Comparison of ENCODE assay signal across 8 mouse cellular contexts in the genomic region with DNA sequence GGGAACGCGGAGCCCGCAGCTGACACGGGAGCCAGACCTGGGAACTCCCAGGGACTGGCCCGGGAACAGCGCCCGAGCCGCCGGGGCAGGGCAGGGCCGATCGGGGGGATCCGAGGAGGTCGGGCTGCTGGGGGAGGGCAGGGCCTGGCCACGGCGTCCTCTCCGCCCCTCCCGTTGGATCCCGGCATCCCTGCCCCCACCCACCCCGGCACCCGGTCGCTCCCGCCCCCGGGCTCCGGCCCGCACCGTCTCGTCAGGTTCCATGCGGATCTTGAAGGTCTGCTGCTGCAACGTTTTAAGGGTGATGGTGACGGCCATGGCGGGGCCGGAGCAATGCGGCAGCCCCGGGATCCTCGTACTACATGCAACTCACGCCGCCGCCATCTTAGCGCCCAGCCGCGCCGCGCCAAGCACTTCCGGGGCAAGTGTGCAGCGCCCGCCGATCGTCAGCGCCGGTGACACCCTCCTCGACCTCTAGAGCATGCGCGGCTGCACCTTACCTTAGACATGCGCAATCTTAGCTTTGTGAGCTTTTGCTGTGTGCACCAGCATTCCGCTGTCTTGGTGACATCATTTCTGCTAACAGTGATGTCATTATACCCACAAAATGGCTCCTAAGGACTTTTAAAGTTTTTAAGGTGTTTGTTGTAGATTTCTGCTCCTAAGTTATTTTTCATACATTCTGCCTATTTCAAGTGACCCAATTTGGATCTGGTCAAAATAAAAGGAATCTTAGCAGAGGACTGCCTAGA. TPM values are rescaled to one million over a fixed set of nuclear protein-coding genes. Genes with fewer than 3 reads are reported as not detected.
DNase-seq lines count a peak whose midpoint lies in the region; ATAC-seq and TF ChIP-seq lines count a peak whose summit lies in the region.

A gene (minus strand): TSS at position 418 of the 752 bp plus-strand sequence.

- H3K4me3 ChIP-seq in bone marrow, adult 2 months (replicated peaks; ENCODE audit: control insufficient read depth, low read depth, low read length), result peak within 1 kb of the TSS; percentile 85
- H3K4me3 ChIP-seq in embryonic facial prominence, embryonic 15.5 days (replicated peaks), result peak within 1 kb of the TSS; percentile 86
- peak within 1 kb of the TSS; percentile 83 for H3K4me3 ChIP-seq in limb, embryonic 14.5 days (replicated peaks; ENCODE audit: low read length)
- peak within 1 kb of the TSS; percentile 79 for H3K4me3 ChIP-seq in midbrain, postnatal 0 days (ENCODE audit: low read depth, low read length)

- H3K36me3 ChIP-seq in embryonic facial prominence, embryonic 15.5 days, result peaks cover 75% of the 10 kb centered on the region
- H3K36me3 ChIP-seq in limb, embryonic 14.5 days (ENCODE audit: control insufficient read depth, insufficient read depth, low read length), result peaks cover 81% of the 10 kb centered on the region
- H3K36me3 ChIP-seq in midbrain, postnatal 0 days (ENCODE audit: insufficient read depth, low read length), result peaks cover 66% of the 10 kb centered on the region

- H3K27me3 ChIP-seq in embryonic facial prominence, embryonic 15.5 days, result no peaks in the 10 kb centered on the region
- no peaks in the 10 kb centered on the region for H3K27me3 ChIP-seq in limb, embryonic 14.5 days (ENCODE audit: control insufficient read depth, insufficient read depth, low read length)
- H3K27me3 ChIP-seq in midbrain, postnatal 0 days (ENCODE audit: insufficient read depth, low read length), result no peaks in the 10 kb centered on the region

- TF ChIP-seq POLR2A in bone marrow, adult 2 months (IDR thresholded peaks at IDR 0.05; ENCODE audit: borderline replicate concordance, control insufficient read depth, low read depth, low read length), result peak; percentile 92; the same call in 1 of the 2 replicates
- peak; percentile 87; the same call in 1 of the 2 replicates for TF ChIP-seq POLR2A in limb, embryonic 14.5 days (IDR thresholded peaks at IDR 0.05; ENCODE audit: borderline replicate concordance, extremely low read depth, insufficient read depth, insufficient read length)

- H3K9me3 ChIP-seq in embryonic facial prominence, embryonic 15.5 days (replicated peaks), result no peaks in the 10 kb centered on the region
- H3K9me3 ChIP-seq in limb, embryonic 14.5 days (ENCODE audit: control insufficient read depth, low read length), result no peaks in the 10 kb centered on the region
- H3K9me3 ChIP-seq in midbrain, postnatal 0 days (ENCODE audit: low read length), result no peaks in the 10 kb centered on the region

- DNase-seq in 416B (ENCODE audit: low read depth), result peak; percentile 98
- DNase-seq in heart, adult 8-10 months (ENCODE audit: low spot score), result peak; percentile 90
- peak; percentile 93 for DNase-seq in kidney, adult 9 months
- DNase-seq in limb, embryonic 14.5 days (ENCODE audit: low spot score), result peak; percentile 95
- peak; percentile 98 for DNase-seq in midbrain, postnatal 0 days (ENCODE audit: low spot score)
- peak; percentile 80 to 88 for DNase-seq in spleen, postnatal 14 days (ENCODE audit: low spot score in 2 of 2)

- TF ChIP-seq CTCF in bone marrow, adult 2 months (IDR thresholded peaks at IDR 0.05; ENCODE audit: control insufficient read depth, insufficient read depth, low read length), result peak; percentile 11; the same call in 1 of the 2 replicates
- no peak; the same call in 1 of the 2 replicates for TF ChIP-seq CTCF in midbrain, postnatal 0 days (IDR thresholded peaks at IDR 0.05)

- WGBS in bone marrow, adult 2 months, result under 1% methylated on average over 55 of the region's 55 CpGs
- under 1% methylated on average over 52 of the region's 55 CpGs for WGBS in embryonic facial prominence, embryonic 15.5 days
- WGBS in limb, embryonic 14.5 days, result 0% methylated on average over 37 of the region's 55 CpGs
- under 1% methylated on average over 48 of the region's 55 CpGs for WGBS in midbrain, postnatal 0 days

- peak within 1 kb of the TSS; percentile 64 for H3K4me2 ChIP-seq in embryonic facial prominence, embryonic 15.5 days (replicated peaks)
- H3K4me2 ChIP-seq in limb, embryonic 14.5 days (replicated peaks; ENCODE audit: low read depth, low read length, severe bottlenecking), result peak within 1 kb of the TSS; percentile 59
- H3K4me2 ChIP-seq in midbrain, postnatal 0 days (ENCODE audit: low read depth, low read length, poor library complexity, severe bottlenecking), result peak within 1 kb of the TSS; percentile 76

- H3K4me1 ChIP-seq in bone marrow, adult 2 months (ENCODE audit: control insufficient read depth, insufficient read depth, low read length), result no peaks in the 10 kb centered on the region; the same call in 1 of the 2 replicates
- H3K4me1 ChIP-seq in embryonic facial prominence, embryonic 15.5 days, result peaks cover 57% of the 10 kb centered on the region
- peaks cover 24% of the 10 kb centered on the region; the same call in 1 of the 2 replicates for H3K4me1 ChIP-seq in limb, embryonic 14.5 days (ENCODE audit: control insufficient read depth, insufficient read depth, low read length)
- H3K4me1 ChIP-seq in midbrain, postnatal 0 days (ENCODE audit: insufficient read depth, low read length), result peaks cover 9% of the 10 kb centered on the region; the same call in 1 of the 2 replicates

- peak; percentile 92 for ATAC-seq in embryonic facial prominence, embryonic 15.5 days (ENCODE audit: insufficient number of reproducible peaks, low FRiP score, low TSS enrichment, low read depth)
- ATAC-seq in limb, embryonic 14.5 days (ENCODE audit: low FRiP score, low read depth), result peak; percentile 92
- ATAC-seq in midbrain, postnatal 0 days (ENCODE audit: low FRiP score), result peak; percentile 93

- H3K27ac ChIP-seq in bone marrow, adult 2 months (ENCODE audit: control insufficient read depth, insufficient read depth, low read depth, low read length, poor library complexity), result peak within 1 kb of the TSS; percentile 71
- peak within 1 kb of the TSS; percentile 92 for H3K27ac ChIP-seq in embryonic facial prominence, embryonic 15.5 days (replicated peaks)
- H3K27ac ChIP-seq in limb, embryonic 14.5 days (replicated peaks; ENCODE audit: low read depth, low read length), result peak within 1 kb of the TSS; percentile 83
- H3K27ac ChIP-seq in midbrain, postnatal 0 days (ENCODE audit: low read depth, low read length), result peak within 1 kb of the TSS; percentile 82

- peak within 1 kb of the TSS; percentile 89 for H3K9ac ChIP-seq in embryonic facial prominence, embryonic 15.5 days
- H3K9ac ChIP-seq in limb, embryonic 14.5 days (ENCODE audit: low read depth, low read length, severe bottlenecking), result peak within 1 kb of the TSS; percentile 86
- H3K9ac ChIP-seq in midbrain, postnatal 0 days (replicated peaks; ENCODE audit: low read length, poor library complexity, severe bottlenecking), result peak within 1 kb of the TSS; percentile 96

RNA-seq across cellular contexts. Expression of the gene that starts here (rescaled TPM):
- polyA plus RNA-seq in bone marrow, adult 2 months (2011; ENCODE audit: insufficient read depth, insufficient read length, low replicate concordance, missing spikeins), result 169 and 222 TPM in 2 replicates
- 104 and 110 TPM in 2 replicates for polyA plus RNA-seq in embryonic facial prominence, embryonic 15.5 days (2015; fragmentation: Nextera tagmentation; extraction: Ambion mirVana)
- 10 to 100 TPM; 82.8 to 92.9 (median 89.3) TPM for total RNA-seq in heart, adult 8-10 months (2022)
- polyA plus RNA-seq in limb, embryonic 14.5 days (2012; rRNA removed), result 82.0 and 82.4 TPM in 2 replicates
- polyA plus RNA-seq in limb, embryonic 14.5 days (2014; fragmentation: Nextera tagmentation; extraction: Ambion mirVana), result 104 and 109 TPM in 2 replicates
- 43.8 and 57.5 TPM in 2 replicates for total RNA-seq in midbrain, postnatal 0 days (2014; rRNA removed)
- 83.5 and 88.3 TPM in 2 replicates for polyA plus RNA-seq in midbrain, postnatal 0 days (2015; fragmentation: Nextera tagmentation; extraction: Ambion mirVana)

Comparison
In these comparisons a context has a peak if more than half of its experiments do, and no peak if none do; other contexts are left out.
1. Peak in every context shown above with its lines: DNase-seq, ATAC-seq, H3K4me3 ChIP-seq and H3K27ac ChIP-seq.